Mouse (Mus musculus): Measurements from ENCODE around the gene Mgme1. TPM values are rescaled to one million over a fixed set of nuclear protein-coding genes. Genes with fewer than 3 reads are reported as not detected.
A peak's percentile ranks its signal among the peaks of the same experiment; 100 is the strongest.

Gene Mgme1
- total RNA-seq (2017): 5.7 to 13.8 TPM (median 6.8 TPM) in 3 replicates

GRCm38 (mm10) chr2:144270507-144271420 is at the start of gene Mgme1, which contains the start of gene Snx5:
Mgme1 (plus strand) TSS chr2:144270663.
Snx5 (minus strand) TSS chr2:144270906.
- peak; percentile 70 for ATAC-seq (replicated peaks; ENCODE audit: insufficient number of reproducible peaks, low FRiP score, low TSS enrichment, poor library complexity, severe bottlenecking)

- ATAC-seq (replicated peaks; ENCODE audit: insufficient number of reproducible peaks, low FRiP score, low TSS enrichment, poor library complexity, severe bottlenecking): peak; percentile 77
These were observed 46.1 kb upstream of the Mgme1 start for GRCm38 (mm10) chr2:144224351-144224750.

- no peak for ATAC-seq (replicated peaks; ENCODE audit: insufficient number of reproducible peaks, low FRiP score, low TSS enrichment, poor library complexity, severe bottlenecking)
These were observed 43.4 kb upstream of the Mgme1 start for GRCm38 (mm10) chr2:144226906-144227586.

GRCm38 (mm10) chr2:144228521-144229346 is 41.7 kb upstream of the Mgme1 start:
- ATAC-seq (replicated peaks; ENCODE audit: insufficient number of reproducible peaks, low FRiP score, low TSS enrichment, poor library complexity, severe bottlenecking): no peak

GRCm38 (mm10) chr2:144229647-144230046 is 40.8 kb upstream of the Mgme1 start:
- ATAC-seq (replicated peaks; ENCODE audit: insufficient number of reproducible peaks, low FRiP score, low TSS enrichment, poor library complexity, severe bottlenecking): no peak

- no peak for ATAC-seq (replicated peaks; ENCODE audit: insufficient number of reproducible peaks, low FRiP score, low TSS enrichment, poor library complexity, severe bottlenecking)
These were observed 40.0 kb upstream of the Mgme1 start for GRCm38 (mm10) chr2:144230498-144230897.

GRCm38 (mm10) chr2:144231115-144231514 is 39.3 kb upstream of the Mgme1 start:
- peak; percentile 61 for ATAC-seq (replicated peaks; ENCODE audit: insufficient number of reproducible peaks, low FRiP score, low TSS enrichment, poor library complexity, severe bottlenecking)

- ATAC-seq (replicated peaks; ENCODE audit: insufficient number of reproducible peaks, low FRiP score, low TSS enrichment, poor library complexity, severe bottlenecking): no peak
These were observed 36.9 kb upstream of the Mgme1 start for GRCm38 (mm10) chr2:144233534-144233933.

- ATAC-seq (replicated peaks; ENCODE audit: insufficient number of reproducible peaks, low FRiP score, low TSS enrichment, poor library complexity, severe bottlenecking): no peak
These were observed 34.7 kb upstream of the Mgme1 start for GRCm38 (mm10) chr2:144235776-144236175.

- no peak; the same call in 1 of the 2 replicates for ATAC-seq (replicated peaks; ENCODE audit: insufficient number of reproducible peaks, low FRiP score, low TSS enrichment, poor library complexity, severe bottlenecking)
These were observed 33.5 kb upstream of the Mgme1 start for GRCm38 (mm10) chr2:144236791-144237584.

- no peak for ATAC-seq (replicated peaks; ENCODE audit: insufficient number of reproducible peaks, low FRiP score, low TSS enrichment, poor library complexity, severe bottlenecking)
These were observed 32.1 kb upstream of the Mgme1 start for GRCm38 (mm10) chr2:144238341-144238740.

- ATAC-seq (replicated peaks; ENCODE audit: insufficient number of reproducible peaks, low FRiP score, low TSS enrichment, poor library complexity, severe bottlenecking): no peak
These were observed 31.1 kb upstream of the Mgme1 start for GRCm38 (mm10) chr2:144239318-144239717.

GRCm38 (mm10) chr2:144240095-144240899 is 30.2 kb upstream of the Mgme1 start:
- ATAC-seq (replicated peaks; ENCODE audit: insufficient number of reproducible peaks, low FRiP score, low TSS enrichment, poor library complexity, severe bottlenecking): no peak; the same call in 1 of the 2 replicates

GRCm38 (mm10) chr2:144245464-144245863 is 25.0 kb upstream of the Mgme1 start:
- ATAC-seq (replicated peaks; ENCODE audit: insufficient number of reproducible peaks, low FRiP score, low TSS enrichment, poor library complexity, severe bottlenecking): peak; percentile 83

GRCm38 (mm10) chr2:144246270-144246669 is 24.2 kb upstream of the Mgme1 start:
- ATAC-seq (replicated peaks; ENCODE audit: insufficient number of reproducible peaks, low FRiP score, low TSS enrichment, poor library complexity, severe bottlenecking): no peak

- peak; percentile 76 for ATAC-seq (replicated peaks; ENCODE audit: insufficient number of reproducible peaks, low FRiP score, low TSS enrichment, poor library complexity, severe bottlenecking)
These were observed 23.0 kb upstream of the Mgme1 start for GRCm38 (mm10) chr2:144247337-144247978.
